ENCODE assay signal across 8 mouse cellular contexts in the genomic region with DNA sequence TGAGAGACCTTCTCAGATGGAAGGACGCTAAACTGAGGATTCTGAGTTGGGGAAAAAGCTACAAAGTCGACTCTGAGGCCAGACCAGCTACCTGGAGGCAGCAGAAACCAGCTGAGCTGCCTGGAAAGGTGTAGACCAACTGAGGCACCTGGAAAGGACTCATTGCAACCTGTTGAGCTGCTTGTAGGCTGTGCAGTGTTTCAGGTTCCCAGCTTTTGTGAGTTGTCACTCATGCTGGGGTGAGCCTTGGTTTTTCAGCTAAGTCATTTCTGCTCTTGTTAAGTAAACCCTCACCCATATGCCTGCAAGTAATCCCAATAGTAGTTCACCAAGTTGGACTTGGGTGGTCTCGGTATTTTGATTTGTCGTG. TPM values are rescaled to one million over a fixed set of nuclear protein-coding genes. Genes with fewer than 3 reads are reported as not detected.
A peak's percentile ranks its signal among the peaks of the same experiment; 100 is the strongest.
DNase-seq lines count a peak whose midpoint lies in the region; ATAC-seq and TF ChIP-seq lines count a peak whose summit lies in the region.

No protein-coding gene starts in this region.

- H3K36me3 ChIP-seq in heart, embryonic 15.5 days = peaks cover 15% of the 10 kb centered on the region
- peaks cover 9 to 12% of the 10 kb centered on the region in 2 experiments for H3K36me3 ChIP-seq in MEL (ENCODE audit: control insufficient read depth in 1 of 2, insufficient read depth in 2 of 2, low read length in 2 of 2)
- H3K36me3 ChIP-seq in forebrain, embryonic 10.5 days (replicated peaks) = peaks cover 19% of the 10 kb centered on the region
- H3K36me3 ChIP-seq in limb, embryonic 13.5 days = peaks cover 16% of the 10 kb centered on the region
- H3K36me3 ChIP-seq in neural tube, embryonic 14.5 days (ENCODE audit: control insufficient read depth, insufficient read depth, low read length) = peaks cover 5% of the 10 kb centered on the region; the same call in 1 of the 2 replicates

- no peaks in the 10 kb centered on the region for H3K27me3 ChIP-seq in heart, embryonic 15.5 days
- no peaks in the 10 kb centered on the region for H3K27me3 ChIP-seq in MEL (ENCODE audit: control insufficient read depth in 1 of 2, insufficient read depth in 2 of 2, low read length in 2 of 2)
- no peaks in the 10 kb centered on the region for H3K27me3 ChIP-seq in forebrain, embryonic 10.5 days (ENCODE audit: poor library complexity, severe bottlenecking)
- no peaks in the 10 kb centered on the region for H3K27me3 ChIP-seq in limb, embryonic 13.5 days
- H3K27me3 ChIP-seq in neural tube, embryonic 14.5 days (ENCODE audit: control insufficient read depth, insufficient read depth, low read length) = no peaks in the 10 kb centered on the region

- no peak for TF ChIP-seq POLR2A in MEL (IDR thresholded peaks at IDR 0.05; ENCODE audit: control insufficient read depth in 1 of 2, insufficient read depth in 1 of 2, low read depth in 1 of 2, low read length in 2 of 2, poor library complexity in 1 of 2)

- H3K79me2 ChIP-seq in MEL (ENCODE audit: control insufficient read depth, insufficient read depth, low read length, poor library complexity) = peaks cover 19% of the 10 kb centered on the region

- intact Hi-C loops in gastrocnemius, postnatal 36 days (cut with DNase I) = no loop called here

- no peak for DNase-seq in heart, adult 18-20 months
- DNase-seq in MEL (ENCODE audit: low read depth, low spot score) = no peak
- DNase-seq in forebrain, embryonic 10.5 days (ENCODE audit: extremely low spot score, low spot score) = no peak
- no peak for DNase-seq in ovary, adult 18-20 months (ENCODE audit: low spot score)
- DNase-seq in gastrocnemius, postnatal 36 days = no peak

- H3K4me2 ChIP-seq in heart, embryonic 15.5 days = peak overlapping the region; percentile 59
- peak overlapping the region; percentile 76 for H3K4me2 ChIP-seq in limb, embryonic 13.5 days (replicated peaks)
- peak overlapping the region; percentile 46 for H3K4me2 ChIP-seq in neural tube, embryonic 14.5 days (ENCODE audit: low read depth, low read length)

- no peak for ATAC-seq in heart, embryonic 15.5 days (replicated peaks; ENCODE audit: insufficient number of reproducible peaks, insufficient read depth, low FRiP score, low read depth)
- ATAC-seq in limb, embryonic 13.5 days (ENCODE audit: low FRiP score, low read depth) = peak; percentile 46; the same call in 1 of the 2 replicates
- peak; percentile 33 for ATAC-seq in neural tube, embryonic 14.5 days (ENCODE audit: low read depth)

- WGBS in heart, embryonic 15.5 days = 17% methylated on average over 4 of the region's 4 CpGs
- WGBS in forebrain, embryonic 10.5 days = 31% methylated on average over 4 of the region's 4 CpGs
- 29% methylated on average over 4 of the region's 4 CpGs for WGBS in limb, embryonic 13.5 days
- WGBS in neural tube, embryonic 14.5 days = 22% methylated on average over 4 of the region's 4 CpGs

- no peak for TF ChIP-seq RAD21 in MEL (IDR thresholded peaks at IDR 0.05; ENCODE audit: low read depth, low read length)

- H3K9me3 ChIP-seq in heart, embryonic 15.5 days (replicated peaks) = no peaks in the 10 kb centered on the region
- H3K9me3 ChIP-seq in MEL (replicated peaks; ENCODE audit: insufficient read depth, low read length) = no peaks in the 10 kb centered on the region
- H3K9me3 ChIP-seq in forebrain, embryonic 10.5 days = no peaks in the 10 kb centered on the region
- no peaks in the 10 kb centered on the region for H3K9me3 ChIP-seq in limb, embryonic 13.5 days
- no peaks in the 10 kb centered on the region for H3K9me3 ChIP-seq in neural tube, embryonic 14.5 days (ENCODE audit: control insufficient read depth, low read length)

- peaks cover 16% of the 10 kb centered on the region for H3K4me1 ChIP-seq in heart, embryonic 15.5 days (replicated peaks)
- peaks cover 0 to 14% of the 10 kb centered on the region in 2 experiments for H3K4me1 ChIP-seq in MEL (ENCODE audit: control insufficient read depth in 1 of 2, insufficient read depth in 2 of 2, low read length in 2 of 2)
- peaks cover 19% of the 10 kb centered on the region for H3K4me1 ChIP-seq in forebrain, embryonic 10.5 days
- peaks cover 16% of the 10 kb centered on the region for H3K4me1 ChIP-seq in limb, embryonic 13.5 days
- H3K4me1 ChIP-seq in neural tube, embryonic 14.5 days (ENCODE audit: control insufficient read depth, insufficient read depth, low read length) = peaks cover 13% of the 10 kb centered on the region; the same call in 1 of the 2 replicates

- H3K9ac ChIP-seq in heart, embryonic 15.5 days = peak overlapping the region; percentile 78
- H3K9ac ChIP-seq in MEL (ENCODE audit: control insufficient read depth, low read depth, low read length, poor library complexity, severe bottlenecking) = peak overlapping the region; percentile 65
- H3K9ac ChIP-seq in limb, embryonic 13.5 days = peak overlapping the region; percentile 83
- H3K9ac ChIP-seq in neural tube, embryonic 14.5 days (replicated peaks; ENCODE audit: low read depth, low read length) = peak overlapping the region; percentile 71

- H3K27ac ChIP-seq in heart, embryonic 15.5 days = no peak overlapping the region
- H3K27ac ChIP-seq in MEL (ENCODE audit: control insufficient read depth, low read depth, low read length) = no peak overlapping the region
- H3K27ac ChIP-seq in forebrain, embryonic 10.5 days = peak overlapping the region; percentile 94
- H3K27ac ChIP-seq in limb, embryonic 13.5 days = no peak overlapping the region
- H3K27ac ChIP-seq in neural tube, embryonic 14.5 days (ENCODE audit: low read depth, low read length) = no peak overlapping the region; the same call in 1 of the 2 replicates

- peak overlapping the region; percentile 77 for H3K4me3 ChIP-seq in heart, embryonic 15.5 days
- H3K4me3 ChIP-seq in MEL (ENCODE audit: control insufficient read depth in 1 of 2, insufficient read depth in 1 of 2, low read depth in 2 of 2, low read length in 2 of 2) = peak overlapping the region; percentile 67 to 98
- peak overlapping the region; percentile 90 for H3K4me3 ChIP-seq in forebrain, embryonic 10.5 days
- peak overlapping the region; percentile 83 for H3K4me3 ChIP-seq in limb, embryonic 13.5 days
- H3K4me3 ChIP-seq in neural tube, embryonic 14.5 days (ENCODE audit: low read depth, low read length) = peak overlapping the region; percentile 75

- TF ChIP-seq EP300 in MEL (IDR thresholded peaks at IDR 0.05; ENCODE audit: low read depth in 1 of 2, low read length in 2 of 2) = no peak

- TF ChIP-seq CTCF in MEL (IDR thresholded peaks at IDR 0.05 in 2 of 3, conservative IDR thresholded peaks at IDR 0.05 in 1 of 3; ENCODE audit: control insufficient read depth in 1 of 3, insufficient read depth in 1 of 3, low read depth in 2 of 3, low read length in 3 of 3, poor library complexity in 1 of 3, severe bottlenecking in 1 of 3) = no peak

TF ChIP-seq in MEL, 35 proteins besides CTCF, POLR2A, EP300 and RAD21:
- TF ChIP-seq ELF1 (IDR thresholded peaks at IDR 0.05; ENCODE audit: low read depth, low read length) (no peak), JUND (IDR thresholded peaks at IDR 0.05; ENCODE audit: low read depth, low read length) (no peak), HCFC1 (IDR thresholded peaks at IDR 0.05; ENCODE audit: low read depth, low read length) (no peak), MYC (IDR thresholded peaks at IDR 0.05; ENCODE audit: low read depth, low read length) (no peak), TBP (IDR thresholded peaks at IDR 0.05; ENCODE audit: low read depth, low read length) (no peak), NELFE (IDR thresholded peaks at IDR 0.05; ENCODE audit: low read depth, low read length) (no peak), NRF1 (IDR thresholded peaks at IDR 0.05; ENCODE audit: insufficient read depth, low read depth, low read length, poor library complexity, severe bottlenecking) (no peak), GABPA (IDR thresholded peaks at IDR 0.05; ENCODE audit: low read depth, low read length) (no peak), ZNF384 (IDR thresholded peaks at IDR 0.05; ENCODE audit: low read depth, low read length) (no peak), MEF2A (IDR thresholded peaks at IDR 0.05; ENCODE audit: extremely low read depth, insufficient replicate concordance, low read depth, low read length, poor library complexity, severe bottlenecking) (no peak), CHD1 (IDR thresholded peaks at IDR 0.05; ENCODE audit: low read depth, low read length) (no peak), TAL1 (IDR thresholded peaks at IDR 0.05; ENCODE audit: low read length) (no peak), SIN3A (IDR thresholded peaks at IDR 0.05; ENCODE audit: low read length) (no peak), USF2 (IDR thresholded peaks at IDR 0.05; ENCODE audit: borderline replicate concordance in 1 of 2, insufficient read depth in 1 of 2, low read depth in 1 of 2, low read length in 2 of 2) (no peak)

RNA-seq across cellular contexts. Expression of gene Nfrkb, which starts 0.5 kb away (rescaled TPM):
- polyA plus RNA-seq in heart, embryonic 15.5 days (2015; fragmentation: Nextera tagmentation; extraction: Ambion mirVana) = 11.6 and 15.3 TPM in 2 replicates
- 1 to 10 TPM; 7.1 to 9.6 TPM for total RNA-seq in heart, adult 18-20 months (2021)
- 20.3 and 21.3 TPM in 2 replicates for total RNA-seq in MEL (2012; rRNA removed)
- polyA plus RNA-seq in MEL (2012; ENCODE audit: insufficient read depth in 1 of 2, insufficient read length in 2 of 2, low read depth in 1 of 2, low replicate concordance in 2 of 2, missing spikeins in 1 of 2) = 10 to 100 TPM; 33.8 to 54.1 TPM
- polyA plus RNA-seq in forebrain, embryonic 10.5 days (2016; fragmentation: Nextera tagmentation; extraction: Ambion mirVana) = 20.0 and 24.0 TPM in 2 replicates
- 27.0 and 29.0 TPM in 2 replicates for polyA plus RNA-seq in limb, embryonic 13.5 days (2015; fragmentation: Nextera tagmentation; extraction: Ambion mirVana)
- polyA plus RNA-seq in neural tube, embryonic 14.5 days (2014; fragmentation: Nextera tagmentation; extraction: Ambion mirVana) = 31.3 and 44.1 TPM in 2 replicates
- 10 to 100 TPM in 1 of 2 experiments, 1 to 10 TPM in 1; 7.6 to 10.4 TPM for total RNA-seq in gastrocnemius, postnatal 36 days (2021)
